Mouse (Mus musculus): ENCODE measurements around the gene Pum2. TPM values are rescaled to one million over a fixed set of nuclear protein-coding genes. Genes with fewer than 3 reads are reported as not detected.

Gene Pum2
- polyA plus RNA-seq, 2 experiments: 57.5 to 64.3 TPM

GRCm38 (mm10) chr12:8698895-8699294, 25.0 kb downstream of the Pum2 start:
- Histone ChIP-seq H3K9ac (ENCODE audit: low read depth, low read length, severe bottlenecking) (no peak overlapping the region), H3K4me1 (ENCODE audit: control insufficient read depth, insufficient read depth, low read length) (no peaks in the 10 kb centered on the region), H3K4me2 (replicated peaks; ENCODE audit: low read depth, low read length, severe bottlenecking) (no peak overlapping the region), H3K36me3 (ENCODE audit: control insufficient read depth, insufficient read depth, low read length) (peaks cover 24% of the 10 kb centered on the region), H3K9me3 (ENCODE audit: control insufficient read depth, low read length) (no peaks in the 10 kb centered on the region), H3K27me3 (ENCODE audit: control insufficient read depth, insufficient read depth, low read length) (no peaks in the 10 kb centered on the region), H3K27ac (replicated peaks; ENCODE audit: low read depth, low read length) (no peak overlapping the region), H3K4me3 (replicated peaks; ENCODE audit: low read length) (no peak overlapping the region)
- DNase-seq (ENCODE audit: low spot score) (peak; percentile 46), ATAC-seq (ENCODE audit: low FRiP score, low read depth) (no peak)
- no peak for TF ChIP-seq POLR2A (IDR thresholded peaks at IDR 0.05; ENCODE audit: borderline replicate concordance, extremely low read depth, insufficient read depth, insufficient read length)
- 58% methylated on average over 2 of the region's 2 CpGs for WGBS

GRCm38 (mm10) chr12:8703988-8704387, 30.1 kb downstream of the Pum2 start:
- Histone ChIP-seq H3K4me2 (replicated peaks; ENCODE audit: low read depth, low read length, severe bottlenecking) (no peak overlapping the region), H3K27me3 (ENCODE audit: control insufficient read depth, insufficient read depth, low read length) (no peaks in the 10 kb centered on the region), H3K36me3 (ENCODE audit: control insufficient read depth, insufficient read depth, low read length) (peaks cover 50% of the 10 kb centered on the region), H3K9ac (ENCODE audit: low read depth, low read length, severe bottlenecking) (no peak overlapping the region), H3K4me3 (replicated peaks; ENCODE audit: low read length) (no peak overlapping the region), H3K9me3 (ENCODE audit: control insufficient read depth, low read length) (no peaks in the 10 kb centered on the region), H3K4me1 (ENCODE audit: control insufficient read depth, insufficient read depth, low read length) (no peaks in the 10 kb centered on the region), H3K27ac (replicated peaks; ENCODE audit: low read depth, low read length) (no peak overlapping the region)
- DNase-seq (ENCODE audit: low spot score) (no peak), ATAC-seq (ENCODE audit: low FRiP score, low read depth) (no peak)
- 74% methylated on average over 1 of the region's 1 CpGs for WGBS
- TF ChIP-seq POLR2A (IDR thresholded peaks at IDR 0.05; ENCODE audit: borderline replicate concordance, extremely low read depth, insufficient read depth, insufficient read length): no peak

- no peak overlapping the region for H3K9ac ChIP-seq (ENCODE audit: low read depth, low read length, severe bottlenecking)
- ATAC-seq (ENCODE audit: low FRiP score, low read depth) (no peak), DNase-seq (ENCODE audit: low spot score) (no peak)
- no peak overlapping the region for H3K4me2 ChIP-seq (replicated peaks; ENCODE audit: low read depth, low read length, severe bottlenecking)
- TF ChIP-seq POLR2A (IDR thresholded peaks at IDR 0.05; ENCODE audit: borderline replicate concordance, extremely low read depth, insufficient read depth, insufficient read length): no peak
- H3K36me3 ChIP-seq (ENCODE audit: control insufficient read depth, insufficient read depth, low read length): peaks cover 46% of the 10 kb centered on the region
- H3K4me3 ChIP-seq (replicated peaks; ENCODE audit: low read length): no peak overlapping the region
- no peak overlapping the region for H3K27ac ChIP-seq (replicated peaks; ENCODE audit: low read depth, low read length)
- H3K9me3 ChIP-seq (ENCODE audit: control insufficient read depth, low read length): no peaks in the 10 kb centered on the region
- H3K27me3 ChIP-seq (ENCODE audit: control insufficient read depth, insufficient read depth, low read length): no peaks in the 10 kb centered on the region
- H3K4me1 ChIP-seq (ENCODE audit: control insufficient read depth, insufficient read depth, low read length): no peaks in the 10 kb centered on the region
- 92% methylated on average over 2 of the region's 2 CpGs for WGBS
These were observed 34.9 kb downstream of the Pum2 start for GRCm38 (mm10) chr12:8708876-8709275.

GRCm38 (mm10) chr12:8712665-8713064, 38.7 kb downstream of the Pum2 start:
- Histone ChIP-seq H3K9ac (ENCODE audit: low read depth, low read length, severe bottlenecking) (no peak overlapping the region), H3K27ac (replicated peaks; ENCODE audit: low read depth, low read length) (no peak overlapping the region), H3K36me3 (ENCODE audit: control insufficient read depth, insufficient read depth, low read length) (peaks cover 41% of the 10 kb centered on the region), H3K4me2 (replicated peaks; ENCODE audit: low read depth, low read length, severe bottlenecking) (no peak overlapping the region), H3K4me3 (replicated peaks; ENCODE audit: low read length) (no peak overlapping the region), H3K4me1 (ENCODE audit: control insufficient read depth, insufficient read depth, low read length) (no peaks in the 10 kb centered on the region), H3K9me3 (ENCODE audit: control insufficient read depth, low read length) (no peaks in the 10 kb centered on the region), H3K27me3 (ENCODE audit: control insufficient read depth, insufficient read depth, low read length) (no peaks in the 10 kb centered on the region)
- DNase-seq (ENCODE audit: low spot score) (no peak), ATAC-seq (ENCODE audit: low FRiP score, low read depth) (no peak)
- TF ChIP-seq POLR2A (IDR thresholded peaks at IDR 0.05; ENCODE audit: borderline replicate concordance, extremely low read depth, insufficient read depth, insufficient read length): no peak
- 94% methylated on average over 2 of the region's 2 CpGs for WGBS

- Histone ChIP-seq H3K36me3 (ENCODE audit: control insufficient read depth, insufficient read depth, low read length) (peaks cover 33% of the 10 kb centered on the region), H3K4me1 (ENCODE audit: control insufficient read depth, insufficient read depth, low read length) (no peaks in the 10 kb centered on the region), H3K27me3 (ENCODE audit: control insufficient read depth, insufficient read depth, low read length) (no peaks in the 10 kb centered on the region), H3K27ac (replicated peaks; ENCODE audit: low read depth, low read length) (no peak overlapping the region), H3K4me2 (replicated peaks; ENCODE audit: low read depth, low read length, severe bottlenecking) (no peak overlapping the region), H3K4me3 (replicated peaks; ENCODE audit: low read length) (no peak overlapping the region), H3K9ac (ENCODE audit: low read depth, low read length, severe bottlenecking) (no peak overlapping the region), H3K9me3 (ENCODE audit: control insufficient read depth, low read length) (no peaks in the 10 kb centered on the region)
- no peak for TF ChIP-seq POLR2A (IDR thresholded peaks at IDR 0.05; ENCODE audit: borderline replicate concordance, extremely low read depth, insufficient read depth, insufficient read length)
- 94% methylated on average over 1 of the region's 1 CpGs for WGBS
- ATAC-seq (ENCODE audit: low FRiP score, low read depth) (no peak), DNase-seq (ENCODE audit: low spot score) (no peak)
These were observed 42.2 kb downstream of the Pum2 start for GRCm38 (mm10) chr12:8716093-8716492.

GRCm38 (mm10) chr12:8726890-8727289, 53.0 kb downstream of the Pum2 start:
- WGBS: 45% methylated on average over 1 of the region's 1 CpGs
- no peak overlapping the region for H3K4me2 ChIP-seq (replicated peaks; ENCODE audit: low read depth, low read length, severe bottlenecking)
- ATAC-seq (ENCODE audit: low FRiP score, low read depth) (no peak), DNase-seq (ENCODE audit: low spot score) (no peak)
- H3K9me3 ChIP-seq (ENCODE audit: control insufficient read depth, low read length): no peaks in the 10 kb centered on the region
- no peak overlapping the region for H3K9ac ChIP-seq (ENCODE audit: low read depth, low read length, severe bottlenecking)
- H3K4me3 ChIP-seq (replicated peaks; ENCODE audit: low read length): no peak overlapping the region
- H3K27me3 ChIP-seq (ENCODE audit: control insufficient read depth, insufficient read depth, low read length): no peaks in the 10 kb centered on the region
- H3K4me1 ChIP-seq (ENCODE audit: control insufficient read depth, insufficient read depth, low read length): 0 out of 2 replicates have a peak, but pooled peaks cover 6% of the 10 kb centered on the region
- TF ChIP-seq POLR2A (IDR thresholded peaks at IDR 0.05; ENCODE audit: borderline replicate concordance, extremely low read depth, insufficient read depth, insufficient read length): no peak
- H3K36me3 ChIP-seq (ENCODE audit: control insufficient read depth, insufficient read depth, low read length): peaks cover 66% of the 10 kb centered on the region
- no peak overlapping the region for H3K27ac ChIP-seq (replicated peaks; ENCODE audit: low read depth, low read length)

All from limb, embryonic 14.5 days (tissue).